Mouse (Mus musculus) megakaryocyte-erythroid progenitor cell, adult 5-6 weeks (primary cell): ENCODE data around the gene Cul7. TPM values are rescaled to one million over a fixed set of nuclear protein-coding genes. Genes with fewer than 3 reads are reported as not detected.

Experiments used
- ATAC-seq: replicated peaks from 2 replicates; pipeline ENCODE4 v1.8.0; 2016; ENCODE audit warnings: mild to moderate bottlenecking, inconsistent platforms; ENCODE audit not compliant: severe bottlenecking, poor library complexity, low FRiP score, low TSS enrichment
- total RNA-seq, 2 experiments: library from RNA; stranded (forward) in 1 of 2; stranded (reverse) in 1 of 2; fragments of 200-1000, 215-1000 nt in 1 of 2; fragments of >200 nt in 1 of 2; fragmentation: Nextera tagmentation in 1 of 2; gene quantifications; 2 replicates each; pipeline ENCODE4 v1.2.3; 2014 to 2017

The Cul7 gene
- total RNA-seq, 2 experiments from 2014 or later, result 6.6 to 12.6 TPM

DNA sequence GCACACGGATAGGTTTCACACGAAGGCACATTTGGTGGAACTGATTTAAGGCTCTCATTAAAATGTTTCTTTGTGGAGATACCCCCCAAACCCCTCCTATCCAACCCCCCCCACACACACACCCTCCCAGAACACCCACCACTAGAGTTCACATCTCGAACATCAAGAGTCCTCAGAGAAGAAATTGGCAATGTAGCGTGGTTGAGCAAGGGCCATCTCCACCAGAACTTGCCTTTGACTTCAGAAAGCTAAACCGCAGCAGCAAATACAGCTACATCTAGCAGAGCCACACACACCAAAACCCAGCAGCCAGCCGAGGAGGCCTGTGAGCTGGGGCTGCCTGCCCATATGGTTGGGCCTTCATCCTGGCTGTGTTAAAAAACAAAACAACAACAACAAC is 22.7 kb upstream of the Cul7 start:
- ATAC-seq, result no peak

DNA sequence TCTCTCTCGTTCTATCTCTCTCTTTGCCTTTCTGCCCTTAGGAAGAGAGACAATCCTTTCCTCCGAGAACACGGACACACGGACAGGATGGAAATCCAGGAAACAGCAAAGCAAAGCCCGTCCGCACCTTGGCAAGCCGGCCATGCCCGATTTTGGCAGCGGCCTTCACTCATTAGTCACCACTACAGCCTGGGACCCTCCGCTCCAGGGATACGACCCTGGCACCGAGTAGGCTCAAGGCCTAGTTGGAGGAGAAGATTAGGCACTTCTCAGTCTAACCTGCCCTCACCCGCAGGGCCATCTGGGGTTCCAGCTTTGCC is 21.7 kb upstream of the Cul7 start:
- no peak for ATAC-seq

DNA sequence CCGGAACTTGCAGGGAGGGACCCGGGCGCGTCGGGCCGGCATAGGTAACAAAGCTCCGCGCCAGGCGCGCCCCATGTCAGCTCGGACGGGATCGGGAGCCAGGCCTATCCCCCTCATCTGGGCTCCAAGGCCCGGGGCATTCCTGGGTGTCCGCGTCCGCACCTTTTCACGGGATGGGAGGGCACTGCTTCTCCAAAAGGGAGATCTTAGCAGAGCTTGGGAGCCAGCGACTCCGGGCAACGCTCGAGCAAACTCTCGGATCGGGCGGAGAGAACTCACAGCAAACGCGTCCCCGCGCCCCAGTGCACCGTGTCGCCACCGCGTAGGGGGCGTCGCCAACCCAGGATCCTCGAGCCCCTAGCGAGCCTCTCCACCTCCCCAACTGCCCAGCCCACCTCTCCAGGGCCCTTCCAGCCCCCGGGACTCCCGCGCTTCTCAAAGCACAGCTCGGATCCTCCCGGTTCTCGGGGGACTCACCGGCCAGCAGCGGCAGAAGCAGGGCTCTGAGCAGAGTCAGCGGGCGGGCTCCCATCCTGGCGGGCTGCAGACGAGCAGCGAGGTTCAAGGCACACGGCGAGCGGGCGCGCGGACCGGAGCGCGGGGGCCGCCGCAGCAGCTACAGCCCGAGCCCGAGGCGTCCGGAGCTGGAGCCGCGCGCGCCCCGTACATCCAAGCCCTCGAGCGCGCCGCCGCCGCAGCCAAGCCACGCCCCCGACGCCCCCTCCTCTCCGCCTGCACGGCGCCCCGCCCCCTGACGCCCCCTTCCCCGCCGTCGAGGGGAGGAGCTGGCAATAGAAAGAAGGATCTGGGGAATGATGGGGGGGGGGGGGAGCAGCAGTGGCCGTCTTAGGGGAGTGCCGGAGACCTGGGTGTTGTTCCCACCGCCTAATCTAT is 21.1 kb upstream of the Cul7 start, which contains the start of gene Ptk7:
Ptk7 (minus strand) TSS at position 714 of the 894 bp plus-strand sequence.
- peak; percentile 20; the same call in 1 of the 2 replicates for ATAC-seq

DNA sequence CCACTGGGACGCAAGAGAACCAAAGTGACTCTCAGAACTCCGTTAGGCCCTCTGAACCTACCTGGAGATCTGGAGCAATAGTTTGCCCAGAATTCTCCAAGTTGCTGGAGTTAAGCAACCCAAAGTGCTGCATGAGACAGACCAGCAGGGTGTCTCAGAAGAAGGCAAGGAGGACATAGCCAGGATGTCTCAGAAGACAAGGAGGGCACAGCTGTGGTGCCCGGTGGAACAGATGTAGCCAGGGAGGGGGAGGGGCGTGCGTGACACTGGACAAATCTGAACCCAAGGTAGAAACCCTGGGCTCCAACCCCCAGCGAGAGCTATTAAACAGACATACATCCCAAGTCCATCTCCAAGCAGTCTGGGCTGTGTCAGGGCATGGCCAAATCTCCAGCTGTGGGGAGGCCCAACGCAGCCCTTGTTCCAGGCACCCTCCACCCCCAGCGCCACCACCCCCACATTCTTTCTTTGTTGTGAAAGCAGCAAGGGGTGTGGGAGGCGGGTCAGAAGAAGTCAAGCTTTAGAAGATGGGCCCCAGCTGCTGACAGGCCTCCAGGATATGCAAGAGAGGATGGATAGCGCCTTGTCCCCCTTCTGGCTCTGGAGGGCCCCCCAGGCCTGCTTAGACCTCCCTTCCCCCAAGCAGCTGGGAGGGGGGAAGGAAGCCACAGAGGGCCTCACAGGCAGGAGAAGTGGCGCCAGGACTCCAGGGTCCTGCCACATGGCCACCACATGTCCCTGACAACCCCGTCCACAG is 20.3 kb upstream of the Cul7 start:
- no peak for ATAC-seq

DNA sequence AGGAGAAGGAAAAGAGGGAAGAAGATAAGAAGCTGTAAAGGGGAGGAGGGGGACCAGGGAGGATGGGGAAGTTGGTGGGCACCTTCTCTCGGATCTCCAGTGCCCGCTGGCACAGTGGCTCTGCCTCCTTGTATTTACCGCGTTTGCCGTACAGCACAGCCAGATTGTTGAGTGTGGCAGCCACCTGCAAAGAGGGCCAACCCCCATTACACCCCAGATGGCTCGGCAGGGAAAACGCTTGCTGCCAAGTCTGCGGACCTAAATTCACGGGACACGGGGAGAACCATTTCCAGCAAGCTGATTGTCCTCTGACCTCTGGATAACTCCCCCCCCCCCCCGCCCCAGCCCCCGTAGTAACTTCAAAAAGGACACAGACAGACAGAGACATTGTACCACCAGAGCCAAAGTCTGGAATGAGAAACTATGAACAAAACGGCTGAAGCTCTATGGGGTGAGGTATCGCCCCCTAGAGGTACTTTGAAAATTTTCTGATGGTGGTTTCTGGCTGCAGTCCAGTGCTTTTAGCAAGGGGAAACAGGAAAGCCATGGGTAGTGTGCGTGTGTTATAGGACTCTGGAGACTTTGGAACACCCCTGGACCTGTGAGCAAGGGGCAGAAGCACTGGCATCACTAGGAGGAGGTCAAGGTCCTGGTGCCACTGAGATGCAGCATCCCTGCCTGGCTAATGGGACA is 13.2 kb upstream of the Cul7 start:
- peak; percentile 53; the same call in 1 of the 2 replicates for ATAC-seq

GRCm38 (mm10) chr17:46639929-46640328 is 10.2 kb upstream of the Cul7 start:
- ATAC-seq, result no peak

GRCm38 (mm10) chr17:46642060-46642459 is 8.1 kb upstream of the Cul7 start:
- no peak for ATAC-seq

- no peak for ATAC-seq
Observed at GRCm38 (mm10) chr17:46644152-46644805, 5.9 kb upstream of the Cul7 start.

GRCm38 (mm10) chr17:46644916-46645475 is 5.1 kb upstream of the Cul7 start:
- ATAC-seq, result no peak

DNA sequence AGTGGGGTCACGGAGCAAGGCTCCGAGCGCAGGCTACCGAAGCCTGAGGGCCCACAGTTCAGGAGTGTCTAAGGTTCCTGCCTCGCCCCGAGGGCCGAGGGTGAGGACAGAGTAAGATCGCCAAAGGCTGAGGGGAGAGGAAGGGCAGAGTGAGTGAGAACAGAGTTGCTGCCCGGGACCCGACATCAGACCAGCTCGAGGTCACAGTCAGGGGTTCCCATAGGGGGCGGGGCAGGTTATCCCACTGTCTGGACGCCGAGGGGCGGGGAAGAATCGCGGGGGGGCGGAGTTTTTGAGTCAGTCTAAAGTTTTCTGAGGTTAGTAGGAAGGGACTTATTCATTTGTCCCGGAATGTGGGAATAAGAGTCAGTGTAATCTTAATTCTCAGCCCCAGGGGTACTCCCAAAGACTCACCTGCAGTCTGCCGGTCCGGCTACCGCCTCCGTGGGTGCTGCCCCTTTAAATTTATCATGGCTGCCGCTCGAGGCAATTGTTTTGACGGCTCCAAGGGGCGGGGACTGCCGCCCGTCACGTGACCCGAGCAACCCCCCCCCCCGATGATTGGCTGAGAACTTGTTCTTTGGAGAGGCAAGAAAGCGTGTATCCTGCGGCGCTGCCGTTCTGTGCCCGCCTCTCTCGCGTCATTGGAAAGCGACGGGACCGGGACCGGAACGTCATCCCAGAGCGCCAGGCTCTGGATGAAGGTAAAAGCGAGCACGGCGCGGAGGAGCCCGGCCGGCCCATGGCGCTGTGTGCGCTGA is 4.4 kb upstream of the Cul7 start, which contains the start of the genes Klc4 and Mrpl2:
Klc4 (minus strand) TSS at position 462 of the 761 bp plus-strand sequence.
Mrpl2 (plus strand) TSS at position 669 of the 761 bp plus-strand sequence.
- peak; percentile 80 for ATAC-seq

DNA sequence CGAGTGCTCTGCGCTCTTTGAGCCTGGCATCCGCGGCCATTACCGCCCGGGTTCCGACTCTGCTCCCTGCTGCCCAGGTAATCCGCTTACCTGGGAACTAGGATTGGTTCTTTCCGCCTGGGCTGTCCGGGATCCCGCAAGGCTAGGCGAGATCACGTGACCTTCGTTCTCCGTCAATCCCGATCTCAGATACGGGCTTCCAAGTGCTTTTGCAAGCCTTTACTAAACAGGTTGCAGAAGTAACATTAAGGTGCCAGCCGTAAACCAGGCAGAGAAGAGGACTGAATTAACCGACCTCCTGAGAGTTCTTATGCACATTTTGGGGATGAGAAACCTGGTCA is 3.8 kb upstream of the Cul7 start:
- ATAC-seq, result peak; percentile 25

DNA sequence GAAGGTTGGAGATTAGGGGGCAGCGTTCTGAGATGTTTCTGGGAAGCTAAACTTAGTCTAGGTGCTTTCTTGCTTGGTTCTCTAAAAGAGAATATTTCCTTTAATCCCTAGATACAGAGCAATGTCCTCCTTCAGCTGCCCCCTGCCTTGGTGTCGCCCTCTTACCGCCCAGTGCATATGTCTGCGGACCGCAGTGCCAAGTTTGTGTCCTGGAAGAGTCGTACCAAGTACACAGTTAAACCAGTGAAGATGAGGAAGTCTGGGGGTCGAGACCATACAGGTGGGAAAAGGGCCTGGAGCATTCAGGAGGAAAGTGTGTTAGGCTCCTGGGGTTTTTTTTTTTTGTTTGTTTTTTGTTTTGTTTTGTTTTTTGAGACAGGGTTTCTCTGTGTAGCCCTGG is 2.9 kb upstream of the Cul7 start:
- no peak for ATAC-seq

GRCm38 (mm10) chr17:46648436-46648835 is 1.7 kb upstream of the Cul7 start:
- no peak for ATAC-seq

DNA sequence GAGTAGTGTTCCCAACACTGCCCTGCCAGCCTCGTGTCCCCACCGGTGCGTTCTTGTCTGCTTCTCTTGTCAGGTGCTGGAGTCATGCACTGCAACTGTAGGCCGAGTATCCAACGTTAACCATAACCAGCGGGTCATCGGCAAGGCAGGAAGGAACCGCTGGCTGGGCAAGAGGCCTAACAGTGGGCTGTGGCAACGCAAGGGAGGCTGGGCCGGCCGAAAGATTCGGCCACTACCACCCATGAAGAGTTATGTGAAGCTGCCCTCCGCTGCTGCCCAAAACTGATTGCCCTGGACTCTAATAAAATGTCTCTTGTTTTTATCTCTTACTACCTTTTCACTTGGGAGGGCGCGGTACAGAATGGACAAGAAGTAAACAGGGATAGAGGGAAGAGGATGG is 326 bp upstream of the Cul7 start:
- no peak for ATAC-seq

GRCm38 (mm10) chr17:46651292-46651691 is 1.2 kb downstream of the Cul7 start:
- no peak for ATAC-seq

DNA sequence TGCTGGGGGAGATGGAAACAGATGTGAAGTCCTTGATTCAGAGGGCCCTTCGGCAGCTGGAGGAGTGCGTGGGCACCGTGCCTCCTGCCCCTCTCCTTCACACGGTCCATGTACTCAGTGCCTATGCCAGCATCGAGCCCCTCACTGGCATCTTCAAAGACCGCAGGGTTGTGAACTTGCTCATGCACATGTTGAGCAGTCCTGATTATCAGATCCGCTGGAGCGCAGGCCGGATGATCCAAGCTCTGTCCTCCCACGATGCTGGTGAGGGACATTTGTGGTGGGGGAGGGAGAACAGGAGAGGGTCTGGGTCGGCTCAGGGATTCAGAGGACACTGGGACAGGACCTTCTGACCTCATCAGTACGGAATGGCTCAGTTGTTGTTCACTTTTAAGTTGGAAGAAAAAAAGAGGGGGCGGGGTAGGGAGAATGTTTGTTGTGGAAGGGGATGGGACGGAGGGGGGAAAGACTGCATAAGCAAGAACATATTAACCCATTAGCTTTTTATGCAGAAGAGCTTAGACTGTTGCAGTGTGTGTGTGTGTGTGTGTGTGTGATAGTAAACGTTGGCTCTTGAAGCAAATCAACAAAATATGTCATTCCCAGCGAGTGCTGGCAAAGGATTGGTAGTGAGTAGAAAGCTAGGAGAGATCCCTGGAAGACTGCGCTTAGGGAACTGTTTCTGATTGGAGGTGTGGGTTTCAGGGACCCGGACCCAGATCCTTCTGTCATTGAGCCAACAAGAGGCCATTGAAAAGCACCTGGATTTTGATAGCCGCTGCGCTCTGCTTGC is 1.8 kb downstream of the Cul7 start:
- no peak for ATAC-seq

DNA sequence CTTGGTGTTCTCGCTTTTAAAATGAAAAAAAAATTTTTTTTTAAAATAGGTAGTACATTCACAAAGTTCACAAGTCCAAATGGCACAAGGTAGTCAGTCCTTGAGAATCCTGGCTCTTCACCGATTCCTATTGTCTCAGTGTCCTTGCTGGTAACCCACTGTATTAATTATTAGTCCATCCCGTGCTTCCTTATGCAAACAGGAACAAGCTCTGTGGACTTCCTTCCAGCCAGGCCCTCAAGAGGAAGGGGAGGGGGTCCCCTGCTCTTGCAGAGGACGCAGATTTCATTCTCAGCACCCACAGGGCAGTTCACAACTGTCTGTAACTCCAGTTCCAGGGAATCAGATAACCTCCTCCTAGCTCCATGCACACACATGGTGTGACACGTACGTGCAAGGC is 5.9 kb downstream of the Cul7 start:
- no peak for ATAC-seq

DNA sequence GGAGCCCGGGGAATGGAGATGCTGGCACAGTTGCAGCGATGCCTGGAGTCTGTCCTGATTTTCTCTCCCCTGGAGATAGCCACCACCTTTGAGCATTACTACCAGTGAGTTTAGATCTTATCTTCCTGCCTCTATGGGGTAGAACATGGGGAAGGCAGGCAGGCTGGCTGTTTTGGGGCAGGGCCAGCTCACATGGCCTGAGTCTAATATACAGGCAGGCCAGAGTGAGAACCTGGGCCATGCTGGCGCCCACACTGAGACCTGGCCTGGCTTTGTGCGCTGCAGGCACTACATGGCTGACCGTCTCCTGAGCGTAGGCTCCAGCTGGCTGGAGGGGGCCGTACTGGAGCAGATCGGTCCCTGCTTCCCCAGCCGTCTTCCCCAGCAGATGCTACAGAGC is 11.2 kb downstream of the Cul7 start:
- no peak for ATAC-seq
